Mouse (Mus musculus) hindbrain, embryonic 13.5 days (tissue): ENCODE data around the gene Syt11. TPM values are rescaled to one million over a fixed set of nuclear protein-coding genes. Genes with fewer than 3 reads are reported as not detected.
"Not testable (repeated sequence)": the region's sequence is repeated elsewhere in the genome, so short reads cannot be mapped to it uniquely, and the experiment has no call there.

ENCODE experiments used
- ATAC-seq: fragments of 200-750 bp; cut with Nextera tagmentation; 2 replicates; pipeline ENCODE4 v1.8.0; 2017; ENCODE audit warnings: moderate TSS enrichment; ENCODE audit not compliant: low FRiP score
- H3K27ac ChIP-seq: fragments of 300-500 bp; sonication (generic); 2 replicates; pipeline ENCODE4 v1.5.1; 2015; ENCODE audit warnings: inconsistent platforms, mild to moderate bottlenecking, moderate library complexity
- H3K27me3 ChIP-seq: fragments of 300-500 bp; sonication (generic); 2 replicates; pipeline ENCODE4 v1.6.1; 2015; ENCODE audit warnings: mild to moderate bottlenecking, inconsistent platforms
- H3K36me3 ChIP-seq: fragments of 300-500 bp; sonication (generic); 2 replicates; pipeline ENCODE4 v1.6.1; 2015; ENCODE audit warnings: mild to moderate bottlenecking, inconsistent platforms
- H3K4me1 ChIP-seq: fragments of 300-500 bp; sonication (generic); replicated peaks from 2 replicates; pipeline ENCODE4 v1.6.1; 2015; ENCODE audit warnings: inconsistent platforms
- H3K4me2 ChIP-seq: fragments of 300-500 bp; sonication (generic); 2 replicates; pipeline ENCODE4 v1.6.1; 2015; ENCODE audit warnings: inconsistent platforms, mild to moderate bottlenecking, moderate library complexity
- H3K4me3 ChIP-seq: fragments of 300-500 bp; sonication (generic); 2 replicates; pipeline ENCODE4 v1.5.1; 2015; ENCODE audit warnings: mild to moderate bottlenecking, inconsistent platforms
- H3K9ac ChIP-seq: fragments of 300-500 bp; sonication (generic); 2 replicates; pipeline ENCODE4 v1.6.1; 2015; ENCODE audit warnings: mild to moderate bottlenecking, inconsistent platforms
- H3K9me3 ChIP-seq: fragments of 300-500 bp; sonication (generic); 2 replicates; pipeline ENCODE4 v1.6.1; 2016; ENCODE audit warnings: inconsistent platforms
- WGBS: fragments of 180-500 bp; shearing (Covaris S2); methylation state at CpG from one replicate; pipeline ENCODE4 v1.1.7; 2015; 5-methylcytosine and 5-hydroxymethylcytosine counted together
- polyA plus RNA-seq: library from polyadenylated mRNA; unstranded; fragments of >200 nt; fragmentation: Nextera tagmentation; extraction: Ambion mirVana; gene quantifications from 2 replicates; pipeline ENCODE4 v1.2.1, GENCODE M21; 2015

The Syt11 gene
- 212 and 215 TPM in 2 replicates for polyA plus RNA-seq

DNA sequence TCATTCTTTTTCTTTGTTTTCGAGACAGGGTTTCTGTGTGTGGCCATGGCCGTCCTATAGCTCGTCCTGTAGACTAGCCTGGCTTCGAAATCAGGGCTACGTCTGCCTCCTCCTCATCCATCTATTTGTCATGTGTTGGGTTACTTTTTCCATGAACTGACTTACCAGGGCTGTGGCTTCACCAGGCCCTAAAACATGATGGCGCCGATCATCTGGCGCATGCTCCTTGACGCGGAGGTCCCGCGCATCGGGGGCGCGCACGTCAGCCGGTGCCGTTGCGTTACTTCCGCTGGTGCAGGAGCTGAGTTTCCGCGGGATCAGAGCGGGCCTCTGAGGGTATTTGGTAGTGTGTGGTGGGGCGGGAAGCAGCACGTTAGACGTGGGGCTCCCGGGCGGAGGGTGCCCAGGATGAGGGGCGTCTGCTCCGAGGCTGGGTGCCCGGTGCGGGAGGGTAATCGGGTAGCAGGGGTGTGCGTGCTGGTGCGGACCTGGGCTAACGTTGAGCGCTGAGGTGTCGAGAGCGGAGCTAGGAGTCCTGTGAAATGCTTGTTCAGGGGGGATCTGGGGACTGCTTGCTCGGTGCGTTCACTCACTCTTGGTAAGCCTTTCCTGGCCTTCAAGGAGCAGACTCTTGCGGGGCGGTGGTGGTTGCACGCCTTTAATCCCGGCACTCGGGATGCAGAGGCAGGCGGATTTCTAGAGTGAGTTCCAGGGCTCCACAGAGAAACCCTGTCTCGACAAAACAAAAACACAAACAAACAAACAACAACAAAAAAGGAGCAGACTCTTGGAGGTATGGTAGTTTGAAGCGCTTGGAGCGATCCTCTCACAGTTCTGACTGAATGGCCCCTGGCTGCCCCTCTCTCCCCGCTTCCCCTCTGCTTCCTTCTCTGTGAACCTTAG is at the start of gene Syt11:
Syt11 (minus strand) TSS at position 226 of the 903 bp plus-strand sequence.
- Histone ChIP-seq H3K4me3 (peak within 1 kb of the TSS; percentile 40), H3K27ac (peak within 1 kb of the TSS; percentile 88), H3K9ac (peak within 1 kb of the TSS; percentile 63), H3K4me2 (peak within 1 kb of the TSS; percentile 51)
- not testable (repeated sequence) for H3K9me3 ChIP-seq, H3K27me3 ChIP-seq, H3K36me3 ChIP-seq, H3K4me1 ChIP-seq
- peak; percentile 50 for ATAC-seq
- 3% methylated on average over 39 of the region's 51 CpGs for WGBS

DNA sequence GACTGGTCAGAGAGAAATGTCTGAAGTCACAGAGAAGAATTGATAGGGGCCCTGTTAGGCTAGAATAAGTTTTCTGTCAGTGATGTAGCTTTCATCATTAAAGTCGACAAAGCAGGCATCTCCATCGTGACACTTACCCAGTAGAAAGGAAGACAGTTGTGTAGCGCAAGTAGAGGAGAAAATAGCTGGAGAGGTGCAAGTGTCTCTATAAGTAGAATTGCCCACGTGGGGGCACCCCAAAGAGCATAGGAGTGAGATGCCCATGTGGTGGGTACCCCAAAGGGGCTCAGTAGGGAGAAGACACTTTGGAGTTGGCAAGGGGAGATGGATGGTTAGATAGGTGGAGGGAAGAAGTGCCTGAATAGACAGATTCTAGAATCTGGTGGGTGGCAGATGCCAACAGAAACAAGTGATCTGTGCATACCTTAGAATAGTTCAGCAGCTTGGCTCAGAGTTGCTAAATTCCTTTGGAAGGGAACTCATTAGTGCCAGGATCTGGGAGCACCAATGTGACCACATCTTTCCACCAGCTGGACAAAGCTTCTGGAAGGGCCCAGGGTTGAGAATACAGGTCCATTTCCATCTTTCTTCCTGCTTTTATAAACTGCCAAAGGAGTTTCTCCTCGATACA is 29.1 kb upstream of the Syt11 start:
- WGBS, result 88% methylated on average over 5 of the region's 5 CpGs
- H3K27ac ChIP-seq, result no peak overlapping the region

DNA sequence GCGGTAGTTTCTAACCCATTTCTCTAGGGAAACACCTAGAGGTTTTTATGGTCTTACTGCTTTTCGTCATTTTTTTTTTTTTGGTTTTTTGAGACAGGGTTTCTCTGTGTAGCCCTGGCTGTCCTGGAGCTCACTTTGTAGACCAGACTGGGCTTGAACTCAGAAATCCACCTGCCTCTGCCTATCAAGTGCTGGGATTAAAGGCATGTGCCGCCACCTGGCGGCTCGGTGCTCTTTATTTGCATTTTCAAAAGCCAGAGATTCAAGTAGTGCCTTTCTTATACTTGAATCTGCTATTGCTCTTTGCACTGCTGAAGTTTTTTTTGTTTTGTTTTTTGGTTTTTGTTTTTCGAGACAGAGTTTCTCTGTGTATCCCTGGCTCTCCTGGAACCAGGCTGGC is 22.5 kb upstream of the Syt11 start:
- not testable (repeated sequence) for H3K4me2 ChIP-seq, H3K27ac ChIP-seq, H3K9me3 ChIP-seq, H3K27me3 ChIP-seq, H3K4me1 ChIP-seq, H3K9ac ChIP-seq, H3K36me3 ChIP-seq, H3K4me3 ChIP-seq, ATAC-seq
- 93% methylated on average over 6 of the region's 6 CpGs for WGBS

More for the DNA sequence above, 29.1 kb upstream of the Syt11 start:
- no peaks in the 10 kb centered on the region for H3K9me3 ChIP-seq
- no peaks in the 10 kb centered on the region for H3K4me1 ChIP-seq
- H3K4me3 ChIP-seq, result no peak overlapping the region
- H3K27me3 ChIP-seq, result no peaks in the 10 kb centered on the region
- no peak overlapping the region for H3K4me2 ChIP-seq
- ATAC-seq, result no peak
- no peak overlapping the region for H3K9ac ChIP-seq
- peaks cover 22% of the 10 kb centered on the region for H3K36me3 ChIP-seq

DNA sequence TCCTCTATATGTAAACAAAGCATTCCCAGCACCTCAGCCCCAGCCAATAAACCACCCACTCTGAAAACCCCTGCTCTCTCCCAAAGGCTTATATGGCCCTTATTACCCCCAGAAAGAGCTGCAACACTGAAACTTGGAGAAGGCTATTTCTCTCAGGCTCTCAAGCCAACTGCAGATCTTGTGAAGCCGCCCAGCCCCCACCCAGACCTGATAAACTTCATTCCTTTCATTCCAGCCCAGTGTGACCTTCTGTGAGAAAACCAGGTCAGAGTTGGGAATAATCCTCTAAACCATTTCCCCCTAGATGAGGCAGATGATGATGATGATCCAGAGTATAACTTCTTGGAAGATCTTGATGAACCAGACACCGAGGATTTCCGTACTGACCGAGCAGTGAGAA is 13.1 kb upstream of the Syt11 start:
- H3K27ac ChIP-seq, H3K4me1 ChIP-seq, H3K4me2 ChIP-seq, ATAC-seq, H3K9me3 ChIP-seq, H3K36me3 ChIP-seq, H3K27me3 ChIP-seq, H3K9ac ChIP-seq, H3K4me3 ChIP-seq: not testable (repeated sequence)
- no CpG with 5 or more reads among the region's 4 CpGs for WGBS

DNA sequence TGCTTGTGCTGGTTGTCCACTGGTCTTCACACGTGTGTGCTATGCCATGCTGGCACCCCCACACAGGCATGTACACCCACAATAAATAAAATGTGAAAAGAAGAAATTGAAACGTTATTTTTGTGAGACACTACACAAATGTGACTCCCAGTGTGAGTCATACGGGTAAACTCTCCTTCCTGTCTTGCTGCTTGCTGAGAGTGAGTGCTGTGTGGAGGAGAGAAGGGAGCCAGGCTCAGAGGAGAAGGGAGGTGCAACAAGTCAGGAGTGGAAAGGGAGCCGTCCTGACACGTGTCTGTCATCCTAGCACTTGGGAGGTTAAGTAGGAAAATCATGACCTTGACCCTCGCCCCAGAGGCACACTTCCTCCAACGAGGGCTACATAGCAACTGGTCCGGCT is 11.8 kb upstream of the Syt11 start:
- not testable (repeated sequence) for H3K4me2 ChIP-seq, H3K4me1 ChIP-seq, ATAC-seq, H3K9me3 ChIP-seq, H3K27ac ChIP-seq, H3K36me3 ChIP-seq, H3K9ac ChIP-seq, H3K27me3 ChIP-seq, H3K4me3 ChIP-seq
- no CpG with 5 or more reads among the region's 8 CpGs for WGBS

DNA sequence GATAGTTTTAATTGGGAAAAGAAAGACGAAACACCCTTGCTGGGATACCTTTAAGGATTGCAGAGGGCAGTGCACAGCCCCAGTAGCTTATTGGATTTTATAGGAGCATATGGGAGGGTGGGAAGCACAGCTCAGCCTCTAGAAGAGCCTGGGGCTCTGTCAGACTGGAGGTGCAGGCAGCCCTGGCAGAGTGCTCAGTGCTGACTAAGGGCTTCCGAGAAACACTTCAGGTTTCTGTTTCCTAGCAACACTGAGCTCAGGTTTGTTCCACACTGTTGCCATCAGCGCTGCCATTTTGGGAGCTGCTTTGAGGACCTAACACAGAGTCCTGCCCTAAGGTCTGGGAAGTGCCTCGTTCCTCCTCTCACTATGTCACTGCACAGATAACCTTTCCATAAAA is 11.4 kb upstream of the Syt11 start:
- H3K4me1 ChIP-seq, H3K4me3 ChIP-seq, H3K9me3 ChIP-seq, H3K27me3 ChIP-seq, ATAC-seq, H3K27ac ChIP-seq, H3K9ac ChIP-seq, H3K4me2 ChIP-seq, H3K36me3 ChIP-seq: not testable (repeated sequence)
- WGBS, result 94% methylated on average over 1 of the region's 4 CpGs

DNA sequence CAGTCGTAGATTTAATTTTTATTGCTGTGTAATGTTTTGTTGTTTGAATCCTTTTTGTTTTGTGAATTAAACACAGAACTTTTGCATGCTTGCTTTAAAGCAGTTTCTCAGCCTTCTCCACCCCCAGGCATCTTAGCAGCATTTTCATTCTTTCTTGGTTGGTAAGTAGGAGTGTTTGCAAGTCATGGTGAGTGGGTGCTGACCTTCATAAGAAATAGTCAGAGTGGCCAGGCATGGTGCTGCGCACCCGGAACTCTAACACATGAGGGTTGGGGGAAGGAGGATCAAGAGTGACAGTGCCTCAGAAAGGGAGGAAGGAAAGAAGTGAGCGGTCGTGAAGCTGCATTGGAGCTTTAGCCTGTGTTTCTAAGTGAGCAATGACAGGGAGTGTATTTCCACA is 9.9 kb upstream of the Syt11 start:
- Histone ChIP-seq H3K9ac (no peak overlapping the region), H3K4me1 (no peaks in the 10 kb centered on the region), H3K9me3 (no peaks in the 10 kb centered on the region), H3K27me3 (no peaks in the 10 kb centered on the region), H3K27ac (no peak overlapping the region), H3K4me3 (no peak overlapping the region), H3K36me3 (peaks cover 5% of the 10 kb centered on the region), H3K4me2 (no peak overlapping the region)
- 90% methylated on average over 5 of the region's 5 CpGs for WGBS
- ATAC-seq, result no peak

DNA sequence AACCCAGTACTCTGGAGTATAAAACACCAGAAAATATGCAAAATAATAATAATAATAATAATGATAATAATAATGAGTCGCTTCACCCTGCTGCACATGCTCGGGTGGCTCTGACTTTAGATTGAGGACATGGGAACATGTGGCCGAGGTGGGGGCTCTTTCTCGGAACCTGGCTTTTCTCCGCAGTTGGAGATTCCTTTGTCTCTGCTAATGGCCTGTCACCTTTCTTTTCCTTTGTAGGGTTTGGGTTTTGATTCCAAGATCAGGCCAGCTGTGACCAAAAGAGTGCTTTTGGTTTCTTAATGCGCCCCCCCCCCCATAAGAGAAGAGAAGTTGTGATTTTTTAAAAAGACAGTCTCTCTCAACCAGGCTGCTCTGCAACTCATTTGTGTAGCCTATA is 1.8 kb downstream of the Syt11 start:
- not testable (repeated sequence) for H3K4me3 ChIP-seq, ATAC-seq, H3K27ac ChIP-seq, H3K27me3 ChIP-seq, H3K4me1 ChIP-seq, H3K36me3 ChIP-seq, H3K9me3 ChIP-seq, H3K4me2 ChIP-seq, H3K9ac ChIP-seq
- 95% methylated on average over 6 of the region's 6 CpGs for WGBS

DNA sequence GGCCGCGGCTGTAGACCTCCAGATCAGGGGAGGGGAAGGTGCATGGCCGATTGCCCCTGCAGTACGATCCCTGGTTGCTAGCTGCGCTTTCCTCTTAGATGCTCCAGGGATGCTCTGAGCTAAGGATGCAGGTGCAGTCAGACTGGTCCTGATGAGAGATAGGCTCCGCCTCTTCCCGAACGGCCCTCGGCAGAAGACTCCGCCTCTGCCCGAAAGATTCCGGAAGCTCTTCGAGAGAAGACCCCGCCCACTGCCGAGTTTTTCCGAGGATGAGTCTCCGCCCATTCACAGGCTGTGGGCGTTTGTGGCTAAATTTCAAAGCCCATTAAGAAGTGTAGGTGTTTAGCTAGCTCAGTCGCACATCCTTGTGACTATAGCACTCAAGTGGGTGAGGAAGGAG is 2.6 kb downstream of the Syt11 start:
- WGBS, result under 1% methylated on average over 19 of the region's 19 CpGs
- H3K36me3 ChIP-seq, H3K27me3 ChIP-seq, H3K4me1 ChIP-seq, H3K9ac ChIP-seq, H3K9me3 ChIP-seq: not testable (repeated sequence)
- peak; percentile 85 for ATAC-seq
- Histone ChIP-seq H3K4me2 (peak overlapping the region; percentile 34), H3K4me3 (peak overlapping the region; percentile 57), H3K27ac (peak overlapping the region; percentile 76; the same call in 1 of the 2 replicates)

DNA sequence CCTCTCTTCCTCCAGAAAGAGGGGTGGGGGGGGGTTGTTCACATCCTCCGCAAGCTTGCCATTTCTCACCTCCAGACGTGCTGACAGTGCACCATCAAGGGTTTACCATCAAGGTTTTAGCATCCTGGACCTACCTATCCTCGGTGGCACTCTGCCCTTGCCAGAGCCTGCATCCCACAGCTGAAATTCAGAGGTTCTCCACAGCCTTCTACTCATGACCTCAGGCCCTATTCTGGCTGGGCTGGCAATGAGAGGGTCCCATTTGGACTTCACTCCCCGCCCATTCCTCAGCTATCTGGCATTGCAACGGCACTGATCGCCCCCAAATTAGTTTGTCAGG is 3.1 kb downstream of the Syt11 start:
- not testable (repeated sequence) for H3K4me1 ChIP-seq, H3K36me3 ChIP-seq, H3K27me3 ChIP-seq, ATAC-seq, H3K9me3 ChIP-seq
- Histone ChIP-seq H3K4me3 (peak overlapping the region; percentile 57), H3K9ac (peak overlapping the region; percentile 81), H3K27ac (peak overlapping the region; percentile 94), H3K4me2 (peak overlapping the region; percentile 51)
- 7% methylated on average over 3 of the region's 6 CpGs for WGBS

DNA sequence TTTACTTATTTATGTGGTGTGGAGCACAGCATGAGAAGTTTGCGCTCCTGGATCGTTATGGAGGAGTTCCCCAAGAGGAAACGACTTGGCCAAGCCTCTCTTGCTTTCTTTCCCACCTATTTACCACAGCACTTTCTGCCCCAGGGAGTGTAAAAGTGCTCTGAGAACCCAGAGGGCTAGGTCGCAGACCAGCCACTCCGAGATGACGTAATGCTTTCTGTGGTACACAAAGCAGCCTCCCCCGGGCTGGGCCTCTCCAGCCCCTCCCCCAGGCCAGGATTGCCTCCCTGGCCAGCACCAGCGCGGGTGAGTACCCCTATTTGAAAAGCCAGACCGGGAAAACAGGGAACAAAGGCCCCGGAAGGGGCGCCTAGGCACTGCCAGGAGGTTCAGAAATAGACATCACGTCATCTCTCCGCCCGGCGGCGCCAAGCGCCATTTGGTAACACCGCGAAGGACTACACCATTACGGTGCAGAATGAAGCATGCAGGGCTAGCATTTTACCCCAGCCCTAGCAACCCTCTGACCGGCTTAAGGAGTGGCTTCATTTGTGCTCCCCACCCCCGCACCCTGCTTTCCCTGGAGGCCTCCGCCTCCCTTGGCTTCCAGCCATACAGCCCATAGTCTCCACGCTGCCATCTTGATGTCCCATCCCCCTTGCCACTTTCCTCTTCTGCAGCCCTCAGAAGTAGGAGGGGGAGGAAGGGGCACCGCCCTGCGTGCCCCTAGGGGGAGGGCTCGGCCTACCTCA is 3.6 kb downstream of the Syt11 start:
- Histone ChIP-seq H3K4me3 (peak overlapping the region; percentile 57), H3K27ac (peak overlapping the region; percentile 94), H3K4me2 (peak overlapping the region; percentile 51), H3K9ac (peak overlapping the region; percentile 81)
- H3K9me3 ChIP-seq, H3K27me3 ChIP-seq, H3K36me3 ChIP-seq, H3K4me1 ChIP-seq: not testable (repeated sequence)
- ATAC-seq, result peak; percentile 76
- WGBS, result under 1% methylated on average over 23 of the region's 28 CpGs

DNA sequence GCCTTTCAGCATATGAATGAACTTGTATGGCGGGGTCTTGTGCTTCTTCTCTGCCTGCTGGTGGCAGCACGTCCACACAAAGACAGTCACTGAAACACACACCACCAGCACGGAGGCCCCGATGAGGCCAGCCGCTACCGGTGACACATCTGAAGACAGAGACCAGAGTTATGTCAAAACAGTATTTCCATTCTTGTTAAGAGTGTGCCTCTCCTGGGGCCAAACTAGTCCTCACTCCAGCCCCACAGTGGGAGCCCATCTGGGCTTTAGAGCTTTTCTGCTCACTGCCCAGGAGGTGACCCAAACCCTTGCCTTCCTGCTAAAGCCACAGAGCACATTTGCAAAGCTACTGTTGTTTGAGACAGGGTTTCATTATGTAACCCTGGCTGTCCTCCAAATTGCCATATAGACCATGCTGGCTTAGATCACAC is 12.5 kb downstream of the Syt11 start:
- no peak overlapping the region for H3K9ac ChIP-seq
- no peak overlapping the region for H3K4me3 ChIP-seq
- no peaks in the 10 kb centered on the region for H3K27me3 ChIP-seq
- H3K4me2 ChIP-seq, result no peak overlapping the region
- peaks cover 64% of the 10 kb centered on the region for H3K36me3 ChIP-seq
- 41% methylated on average over 6 of the region's 6 CpGs for WGBS
- no peaks in the 10 kb centered on the region for H3K9me3 ChIP-seq
- peaks cover 49% of the 10 kb centered on the region for H3K4me1 ChIP-seq
- no peak for ATAC-seq
- peak overlapping the region; percentile 48 for H3K27ac ChIP-seq
